Mouse (Mus musculus) G1E (cell line): Measurements from ENCODE around the gene Olfr1241. TPM values are rescaled to one million over a fixed set of nuclear protein-coding genes. Genes with fewer than 3 reads are reported as not detected.

Source experiments
- ATAC-seq: 2 replicates; pipeline ENCODE4 v1.8.0; 2016; ENCODE audit warnings: mild to moderate bottlenecking; ENCODE audit not compliant: insufficient number of reproducible peaks, poor library complexity, low FRiP score, severe bottlenecking; ENCODE audit errors: extremely low read depth
- DNase-seq: peaks from one replicate; pipeline ENCODE4 v3.0.0; 2012; ENCODE audit warnings: low spot score
- H3K27me3 ChIP-seq: 2 replicates; pipeline ENCODE4 v1.6.1; 2012; ENCODE audit warnings: mild to moderate bottlenecking, low read length, inconsistent platforms; ENCODE audit not compliant: insufficient read depth
- H3K36me3 ChIP-seq: replicated peaks from 2 replicates; pipeline ENCODE3; 2012; ENCODE audit warnings: mild to moderate bottlenecking, inconsistent platforms
- H3K4me1 ChIP-seq: 2 replicates; pipeline ENCODE4 v1.6.1; 2012; ENCODE audit warnings: low read depth, low read length, inconsistent platforms, mixed read lengths; ENCODE audit not compliant: insufficient read depth
- H3K4me3 ChIP-seq: 2 replicates; pipeline ENCODE4 v1.5.1; 2012; ENCODE audit warnings: low read depth, mild to moderate bottlenecking, inconsistent platforms, low read length, moderate library complexity, mixed read lengths
- H3K9me3 ChIP-seq: replicated peaks from 2 replicates; pipeline ENCODE4 v1.6.1; 2012; ENCODE audit warnings: inconsistent platforms
- CTCF ChIP-seq: IDR thresholded peaks from 2 replicates; pipeline ENCODE4 v1.5.1; 2012; ENCODE audit warnings: low read depth, low read length, inconsistent platforms, mixed read lengths
- GATA1 ChIP-seq: IDR thresholded peaks from 2 replicates; pipeline ENCODE4 v1.6.1; 2012; ENCODE audit warnings: borderline replicate concordance, low read length, inconsistent platforms, mixed read lengths
- GATA2 ChIP-seq: IDR thresholded peaks from 2 replicates; pipeline ENCODE4 v1.6.1; 2012; ENCODE audit warnings: low read depth, low read length, inconsistent platforms, borderline replicate concordance
- POLR2AphosphoS5 ChIP-seq: IDR thresholded peaks from 2 replicates; pipeline ENCODE4 v1.6.1; 2012; ENCODE audit warnings: low read depth, low read length, inconsistent platforms; ENCODE audit not compliant: insufficient replicate concordance
- TAL1 ChIP-seq: conservative IDR thresholded peaks from 2 replicates; pipeline ENCODE4 v1.6.1; 2012; ENCODE audit warnings: low read depth, low read length, inconsistent platforms, mixed read lengths
- polyA plus RNA-seq: library from polyadenylated mRNA; stranded (reverse); fragments of >175 nt; gene quantifications from 2 replicates; pipeline ENCODE4 v1.2.3, GENCODE M21; 2012
- total RNA-seq, 2 experiments: library from RNA; stranded (forward) in 1 of 2; stranded (reverse) in 1 of 2; fragments of 200-1000 nt in 1 of 2; fragments of >200 nt in 1 of 2; fragmentation: Nextera tagmentation in 1 of 2; gene quantifications; 2 replicates each; pipeline ENCODE4 v1.2.3; 2014 to 2017

Gene Olfr1241
- total RNA-seq (2014; fragmentation: Nextera tagmentation) (not detected in 2 replicates), total RNA-seq (2017) (0.06 TPM in 1 of 2 replicates, not detected in the other), polyA plus RNA-seq (not detected in 2 replicates)

DNA sequence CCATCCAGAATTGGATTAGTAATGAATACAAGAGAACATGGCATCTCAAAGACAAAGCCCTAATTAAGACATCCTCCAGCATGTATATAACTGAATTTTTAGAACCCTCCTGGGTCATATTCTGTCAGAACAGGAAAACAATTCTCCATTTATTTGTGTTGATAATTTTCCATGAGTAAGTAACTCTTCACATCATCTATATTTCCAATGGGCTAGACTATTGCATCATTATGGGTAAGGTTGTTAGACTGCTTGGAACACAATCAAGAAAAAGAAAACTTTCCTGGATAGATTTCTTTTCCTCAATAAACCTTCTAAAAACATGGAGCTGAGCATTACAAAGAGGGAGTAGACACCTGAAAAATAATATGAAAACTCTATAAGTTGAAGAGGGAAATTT, at the start of gene Olfr1241:
Olfr1241 (minus strand) TSS at position 101 of the 400 bp plus-strand sequence.
- DNase-seq = no peak
- ATAC-seq = no peak
- no peaks in the 10 kb centered on the region for H3K27me3 ChIP-seq
- no peaks in the 10 kb centered on the region for H3K4me1 ChIP-seq
- H3K36me3 ChIP-seq = no peaks in the 10 kb centered on the region
- H3K9me3 ChIP-seq = no peaks in the 10 kb centered on the region
- no peak for TF ChIP-seq CTCF
- TF ChIP-seq POLR2AphosphoS5 = no peak
- no peak for TF ChIP-seq TAL1
- no peak for TF ChIP-seq GATA2
- TF ChIP-seq GATA1 = no peak
- no peak within 1 kb of the TSS for H3K4me3 ChIP-seq

DNA sequence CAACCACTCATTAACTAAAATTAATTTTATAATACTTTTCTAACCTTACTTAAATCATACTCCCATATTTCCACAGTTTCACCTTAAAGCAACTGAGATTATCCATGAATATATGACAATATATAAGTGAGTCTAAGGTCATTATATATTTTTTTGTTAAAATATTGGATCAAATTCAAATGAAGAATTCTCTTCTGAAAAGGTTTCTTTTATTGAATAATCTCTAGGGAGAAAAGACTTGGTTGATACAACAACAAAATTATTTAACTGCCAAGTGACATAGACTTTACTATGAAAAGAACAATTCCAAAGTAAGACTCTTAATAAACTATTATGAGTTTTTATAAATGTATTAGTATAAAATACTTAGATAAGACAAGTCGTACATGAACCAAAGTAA, 44.5 kb upstream of the Olfr1241 start, which contains the start of gene Olfr1243:
Olfr1243 (minus strand) TSS at position 101 of the 400 bp plus-strand sequence.
- TF ChIP-seq GATA2 (no peak), CTCF (no peak), POLR2AphosphoS5 (no peak), GATA1 (no peak), TAL1 (no peak)
- DNase-seq = no peak
- H3K36me3 ChIP-seq = no peaks in the 10 kb centered on the region
- ATAC-seq = no peak
- no peak within 1 kb of the TSS for H3K4me3 ChIP-seq
- H3K27me3 ChIP-seq = no peaks in the 10 kb centered on the region
- no peaks in the 10 kb centered on the region for H3K4me1 ChIP-seq
- 0 out of 2 replicates have a peak, but pooled peaks cover 5% of the 10 kb centered on the region for H3K9me3 ChIP-seq

DNA sequence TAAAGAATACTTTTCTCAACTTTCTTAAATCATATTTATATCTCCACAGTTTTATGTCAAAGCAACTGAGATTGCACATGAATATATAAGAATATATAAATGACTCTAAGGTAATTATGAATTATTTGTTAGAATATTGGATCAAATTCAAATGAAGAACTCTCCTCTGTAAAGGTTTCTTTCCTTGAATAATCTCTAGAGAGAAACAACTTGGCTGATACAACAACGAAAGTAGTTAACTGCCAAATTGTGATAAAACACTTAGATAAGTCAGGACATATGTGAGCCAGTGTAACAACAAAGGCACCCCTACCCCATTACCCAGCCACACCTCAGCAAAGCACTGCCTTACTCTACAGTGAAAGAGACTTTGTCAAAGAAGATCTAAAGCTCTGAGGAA, 11.3 kb upstream of the Olfr1241 start, which contains the start of gene Olfr1242:
Olfr1242 (minus strand) TSS at position 101 of the 400 bp plus-strand sequence.
- DNase-seq (no peak), ATAC-seq (no peak)
- H3K4me3 ChIP-seq = no peak within 1 kb of the TSS
- H3K9me3 ChIP-seq = no peaks in the 10 kb centered on the region
- no peaks in the 10 kb centered on the region for H3K27me3 ChIP-seq
- no peaks in the 10 kb centered on the region for H3K36me3 ChIP-seq
- TF ChIP-seq GATA1 (no peak), TAL1 (no peak), POLR2AphosphoS5 (no peak), CTCF (no peak), GATA2 (no peak)
- no peaks in the 10 kb centered on the region for H3K4me1 ChIP-seq

DNA sequence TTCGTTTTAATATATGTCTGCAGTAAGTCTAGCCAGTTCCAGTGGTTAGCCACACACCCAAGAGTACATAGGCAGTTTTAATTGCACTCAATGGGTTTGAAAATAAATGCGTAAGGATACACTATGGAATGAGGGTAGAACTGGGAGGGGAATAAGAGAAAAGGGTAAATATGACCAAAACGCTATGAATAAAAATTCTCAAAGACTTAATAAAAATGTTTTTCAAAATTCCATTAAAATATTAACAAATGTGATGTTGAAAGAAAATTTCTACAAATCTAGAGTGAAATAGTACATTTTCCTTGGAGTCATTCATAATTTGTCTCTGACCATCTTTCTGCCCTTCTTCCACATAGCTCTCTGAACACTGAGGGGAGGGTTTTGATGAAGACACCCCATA, 44.0 kb downstream of the Olfr1241 start, which contains the start of gene Olfr1240:
Olfr1240 (minus strand) TSS at position 101 of the 400 bp plus-strand sequence.
- no peaks in the 10 kb centered on the region for H3K27me3 ChIP-seq
- TF ChIP-seq TAL1 = no peak
- no peak for TF ChIP-seq POLR2AphosphoS5
- TF ChIP-seq CTCF = no peak
- TF ChIP-seq GATA1 = no peak
- no peak for TF ChIP-seq GATA2
- no peak for ATAC-seq
- H3K4me1 ChIP-seq = no peaks in the 10 kb centered on the region
- H3K36me3 ChIP-seq = no peaks in the 10 kb centered on the region
- H3K9me3 ChIP-seq = no peaks in the 10 kb centered on the region
- no peak for DNase-seq
- H3K4me3 ChIP-seq = no peak within 1 kb of the TSS

Other genes with a start within 250 kb of the Olfr1241 start
- not detected in 2 replicates for gene Olfr1228, start 233.1 kb downstream of the Olfr1241 start, total RNA-seq (2014; fragmentation: Nextera tagmentation)
- gene Olfr1228, start 233.1 kb downstream of the Olfr1241 start, total RNA-seq (2017) = 0.05 TPM in 1 of 2 replicates, not detected in the other
- not detected in 2 replicates for gene Olfr1228, start 233.1 kb downstream of the Olfr1241 start, polyA plus RNA-seq
- not detected in 2 replicates for gene Olfr1229, start 199.1 kb downstream of the Olfr1241 start, total RNA-seq (2014; fragmentation: Nextera tagmentation)
- gene Olfr1229, start 199.1 kb downstream of the Olfr1241 start, total RNA-seq (2017) = 0.16 and 0.17 TPM in 2 replicates
- gene Olfr1229, start 199.1 kb downstream of the Olfr1241 start, polyA plus RNA-seq = not detected in 2 replicates
- not detected in 2 replicates for gene Olfr1230, start 189.9 kb downstream of the Olfr1241 start, total RNA-seq (2014; fragmentation: Nextera tagmentation)
- gene Olfr1230, start 189.9 kb downstream of the Olfr1241 start, total RNA-seq (2017) = 0.41 TPM in 1 of 2 replicates, not detected in the other
- not detected in 2 replicates for gene Olfr1230, start 189.9 kb downstream of the Olfr1241 start, polyA plus RNA-seq
- not detected in 2 replicates for gene Olfr1231, start 180.1 kb downstream of the Olfr1241 start, total RNA-seq (2014; fragmentation: Nextera tagmentation)
- 0.12 and 0.22 TPM in 2 replicates for gene Olfr1231, start 180.1 kb downstream of the Olfr1241 start, total RNA-seq (2017)
- not detected in 2 replicates for gene Olfr1231, start 180.1 kb downstream of the Olfr1241 start, polyA plus RNA-seq
- not detected in 2 replicates for gene Olfr1232, start 157.5 kb downstream of the Olfr1241 start, total RNA-seq (2014; fragmentation: Nextera tagmentation)
- gene Olfr1232, start 157.5 kb downstream of the Olfr1241 start, total RNA-seq (2017) = not detected in 2 replicates
- gene Olfr1232, start 157.5 kb downstream of the Olfr1241 start, polyA plus RNA-seq = not detected in 2 replicates
- not detected in 2 replicates for gene Olfr1233, start 144.7 kb downstream of the Olfr1241 start, total RNA-seq (2014; fragmentation: Nextera tagmentation)
- gene Olfr1233, start 144.7 kb downstream of the Olfr1241 start, total RNA-seq (2017) = under 0.01 and 0.16 TPM in 2 replicates
- gene Olfr1233, start 144.7 kb downstream of the Olfr1241 start, polyA plus RNA-seq = not detected in 2 replicates
- gene Olfr1234, start 122.3 kb downstream of the Olfr1241 start, total RNA-seq (2014; fragmentation: Nextera tagmentation) = not detected in 2 replicates
- gene Olfr1234, start 122.3 kb downstream of the Olfr1241 start, total RNA-seq (2017) = 0.06 and 0.22 TPM in 2 replicates
- gene Olfr1234, start 122.3 kb downstream of the Olfr1241 start, polyA plus RNA-seq = not detected in 2 replicates
- not detected in 2 replicates for gene Olfr1238, start 77.5 kb downstream of the Olfr1241 start, total RNA-seq (2014; fragmentation: Nextera tagmentation)
- gene Olfr1238, start 77.5 kb downstream of the Olfr1241 start, total RNA-seq (2017) = 0.11 and 0.12 TPM in 2 replicates
- not detected in 2 replicates for gene Olfr1238, start 77.5 kb downstream of the Olfr1241 start, polyA plus RNA-seq
- not detected in 2 replicates for gene Olfr1239, start 66.7 kb downstream of the Olfr1241 start, total RNA-seq (2014; fragmentation: Nextera tagmentation)
- 0.16 and 0.23 TPM in 2 replicates for gene Olfr1239, start 66.7 kb downstream of the Olfr1241 start, total RNA-seq (2017)
- not detected in 2 replicates for gene Olfr1239, start 66.7 kb downstream of the Olfr1241 start, polyA plus RNA-seq
- not detected in 2 replicates for gene Olfr1240, start 44.1 kb downstream of the Olfr1241 start, total RNA-seq (2014; fragmentation: Nextera tagmentation)
- gene Olfr1240, start 44.1 kb downstream of the Olfr1241 start, total RNA-seq (2017) = 0.05 and 0.23 TPM in 2 replicates
- gene Olfr1240, start 44.1 kb downstream of the Olfr1241 start, polyA plus RNA-seq = not detected in 2 replicates
- not detected in 2 replicates for gene Olfr1242, start 11.2 kb upstream of the Olfr1241 start, total RNA-seq (2014; fragmentation: Nextera tagmentation)
- not detected in 2 replicates for gene Olfr1242, start 11.2 kb upstream of the Olfr1241 start, total RNA-seq (2017)
- gene Olfr1242, start 11.2 kb upstream of the Olfr1241 start, polyA plus RNA-seq = not detected in 2 replicates
- not detected in 2 replicates for gene Olfr1243, start 44.4 kb upstream of the Olfr1241 start, total RNA-seq (2014; fragmentation: Nextera tagmentation)
- 0.23 and 0.38 TPM in 2 replicates for gene Olfr1243, start 44.4 kb upstream of the Olfr1241 start, total RNA-seq (2017)
- not detected in 2 replicates for gene Olfr1243, start 44.4 kb upstream of the Olfr1241 start, polyA plus RNA-seq
- gene Olfr1245, start 91.3 kb upstream of the Olfr1241 start, total RNA-seq (2014; fragmentation: Nextera tagmentation) = not detected in 2 replicates
- gene Olfr1245, start 91.3 kb upstream of the Olfr1241 start, total RNA-seq (2017) = 0.46 TPM in 1 of 2 replicates, not detected in the other
- gene Olfr1245, start 91.3 kb upstream of the Olfr1241 start, polyA plus RNA-seq = not detected in 2 replicates
- gene Olfr1246, start 106.0 kb upstream of the Olfr1241 start, total RNA-seq (2014; fragmentation: Nextera tagmentation) = not detected in 2 replicates
- gene Olfr1246, start 106.0 kb upstream of the Olfr1241 start, total RNA-seq (2017) = under 0.01 and 0.05 TPM in 2 replicates
- gene Olfr1246, start 106.0 kb upstream of the Olfr1241 start, polyA plus RNA-seq = not detected in 2 replicates
- not detected in 2 replicates for gene Olfr1247, start 127.0 kb upstream of the Olfr1241 start, total RNA-seq (2014; fragmentation: Nextera tagmentation)
- gene Olfr1247, start 127.0 kb upstream of the Olfr1241 start, total RNA-seq (2017) = 0.06 and 0.22 TPM in 2 replicates
- gene Olfr1247, start 127.0 kb upstream of the Olfr1241 start, polyA plus RNA-seq = not detected in 2 replicates
- not detected in 2 replicates for gene Olfr1248, start 131.1 kb upstream of the Olfr1241 start, total RNA-seq (2014; fragmentation: Nextera tagmentation)
- 0.17 TPM in 1 of 2 replicates, not detected in the other for gene Olfr1248, start 131.1 kb upstream of the Olfr1241 start, total RNA-seq (2017)
- gene Olfr1248, start 131.1 kb upstream of the Olfr1241 start, polyA plus RNA-seq = not detected in 2 replicates
- gene Olfr1249, start 147.9 kb upstream of the Olfr1241 start, total RNA-seq (2014; fragmentation: Nextera tagmentation) = not detected in 2 replicates
- gene Olfr1249, start 147.9 kb upstream of the Olfr1241 start, total RNA-seq (2017) = not detected in 2 replicates
- not detected in 2 replicates for gene Olfr1249, start 147.9 kb upstream of the Olfr1241 start, polyA plus RNA-seq
- not detected in 2 replicates for gene Olfr1250, start 174.3 kb upstream of the Olfr1241 start, total RNA-seq (2014; fragmentation: Nextera tagmentation)
- gene Olfr1250, start 174.3 kb upstream of the Olfr1241 start, total RNA-seq (2017) = 0.12 and 0.27 TPM in 2 replicates
- not detected in 2 replicates for gene Olfr1250, start 174.3 kb upstream of the Olfr1241 start, polyA plus RNA-seq
- not detected in 2 replicates for gene Olfr1251, start 184.8 kb upstream of the Olfr1241 start, total RNA-seq (2014; fragmentation: Nextera tagmentation)
- not detected in 2 replicates for gene Olfr1251, start 184.8 kb upstream of the Olfr1241 start, total RNA-seq (2017)
- not detected in 2 replicates for gene Olfr1251, start 184.8 kb upstream of the Olfr1241 start, polyA plus RNA-seq
- gene Olfr1252, start 237.9 kb upstream of the Olfr1241 start, total RNA-seq (2014; fragmentation: Nextera tagmentation) = not detected in 2 replicates
- 0.06 and 0.11 TPM in 2 replicates for gene Olfr1252, start 237.9 kb upstream of the Olfr1241 start, total RNA-seq (2017)
- gene Olfr1252, start 237.9 kb upstream of the Olfr1241 start, polyA plus RNA-seq = not detected in 2 replicates